Mouse (Mus musculus): ENCODE results near the gene Actr3b. TPM values are rescaled to one million over a fixed set of nuclear protein-coding genes. Genes with fewer than 3 reads are reported as not detected.
A peak's percentile ranks its signal among the peaks of the same experiment; 100 is the strongest.
"Not testable (repeated sequence)": the region's sequence is repeated elsewhere in the genome, so short reads cannot be mapped to it uniquely, and the experiment has no call there.

Actr3b gene
- total RNA-seq, 2 experiments from 2014 or later, result 23.3 to 26.7 TPM

GRCm38 (mm10) chr5:25772456-25772855, 12.7 kb downstream of the Actr3b start:
- no peak for DNase-seq
- intact Hi-C loops (cut with DNase I), result no loop called here

GRCm38 (mm10) chr5:25773921-25774790, 14.4 kb downstream of the Actr3b start:
- intact Hi-C loops (cut with DNase I), result no loop called here
- no peak for DNase-seq

DNA sequence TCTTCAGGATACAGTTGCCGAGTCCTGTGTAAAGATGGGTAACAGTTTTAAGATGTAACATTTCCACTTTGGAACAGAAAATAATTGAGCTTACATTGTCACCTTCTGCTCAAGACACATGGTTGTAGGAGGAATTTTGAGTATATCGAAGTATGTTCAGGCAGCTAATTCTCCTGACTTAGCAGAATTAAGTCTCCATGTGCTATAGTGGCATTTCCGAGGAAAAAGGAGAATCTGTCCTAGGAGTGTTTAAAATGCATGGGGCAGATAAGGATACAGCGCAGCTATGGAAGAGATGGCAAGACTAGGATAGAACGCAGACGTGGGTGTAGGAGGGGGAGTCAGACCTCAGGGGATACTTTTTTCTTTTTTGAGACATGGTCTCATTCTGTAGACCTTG, 31.8 kb downstream of the Actr3b start:
- intact Hi-C loops (cut with DNase I), result no loop called here
- DNase-seq, result no peak

GRCm38 (mm10) chr5:25797776-25798175, 38.0 kb downstream of the Actr3b start:
- no peak for DNase-seq
- intact Hi-C loops (cut with DNase I), result no loop called here

DNA sequence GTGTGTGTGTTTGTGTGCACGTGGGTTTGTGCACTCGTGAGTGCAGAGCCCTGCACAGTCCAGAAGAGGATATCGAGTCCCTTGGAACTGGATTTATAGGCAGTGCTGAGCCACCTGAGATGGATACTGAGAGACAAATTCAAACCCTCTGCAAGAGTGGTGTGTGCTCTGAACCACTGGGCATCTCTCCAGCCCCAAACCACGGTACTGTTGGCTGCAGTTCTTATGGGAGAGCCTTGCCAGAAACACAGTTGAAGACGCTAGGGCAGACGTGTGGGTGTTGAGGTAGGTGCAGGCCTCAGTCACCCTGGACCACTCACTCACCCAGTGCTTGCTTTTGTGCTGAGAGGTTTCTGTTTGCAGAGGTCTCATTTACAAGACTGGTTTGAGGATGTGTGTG, 41.1 kb downstream of the Actr3b start:
- intact Hi-C loops (cut with DNase I), result no loop called here
- DNase-seq, result peak; percentile 27 to 32

DNA sequence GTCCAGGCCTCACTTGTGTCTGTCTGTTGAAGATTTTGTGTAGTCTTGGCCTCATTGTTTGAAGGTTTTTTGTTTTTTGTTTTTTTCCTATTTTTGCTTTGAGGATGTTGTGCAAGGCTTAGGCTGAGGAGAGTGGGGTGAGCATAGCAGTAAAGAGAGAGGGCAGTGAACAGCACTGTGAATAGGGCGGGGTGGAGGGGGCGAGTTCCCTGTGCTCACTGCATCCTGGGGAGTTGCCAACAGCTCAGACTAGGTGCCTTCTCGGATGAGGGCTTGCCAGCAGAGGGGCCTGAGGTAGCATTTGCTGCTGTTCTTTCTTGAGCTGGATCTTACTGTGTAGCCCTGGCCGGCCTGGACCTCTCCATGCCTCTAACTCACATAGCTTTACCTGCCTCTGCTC, 41.9 kb downstream of the Actr3b start:
- intact Hi-C loops (cut with DNase I), result no loop called here
- DNase-seq, result peak in 1 of 2 experiments; percentile 7

DNA sequence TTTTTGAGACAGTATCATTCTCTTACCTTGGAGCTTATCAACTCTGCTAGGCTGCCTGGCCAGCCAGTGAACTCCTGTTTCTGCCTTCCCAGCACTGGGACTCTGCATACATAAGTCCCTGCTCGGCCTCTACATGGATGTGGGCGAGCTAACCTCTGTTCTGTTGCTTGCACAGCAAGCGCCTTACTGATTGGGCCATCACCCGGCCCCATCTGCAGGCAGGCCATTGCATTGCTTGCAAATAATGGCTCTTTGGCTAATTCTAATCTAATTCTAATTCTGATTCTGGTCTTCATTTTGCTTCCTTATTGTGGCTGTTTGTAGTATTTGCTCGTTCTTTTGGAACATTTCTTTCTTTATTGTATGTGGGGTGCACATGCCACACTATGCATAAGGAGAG, 44.8 kb downstream of the Actr3b start:
- intact Hi-C loops (cut with DNase I), result no loop called here
- no peak for DNase-seq

DNA sequence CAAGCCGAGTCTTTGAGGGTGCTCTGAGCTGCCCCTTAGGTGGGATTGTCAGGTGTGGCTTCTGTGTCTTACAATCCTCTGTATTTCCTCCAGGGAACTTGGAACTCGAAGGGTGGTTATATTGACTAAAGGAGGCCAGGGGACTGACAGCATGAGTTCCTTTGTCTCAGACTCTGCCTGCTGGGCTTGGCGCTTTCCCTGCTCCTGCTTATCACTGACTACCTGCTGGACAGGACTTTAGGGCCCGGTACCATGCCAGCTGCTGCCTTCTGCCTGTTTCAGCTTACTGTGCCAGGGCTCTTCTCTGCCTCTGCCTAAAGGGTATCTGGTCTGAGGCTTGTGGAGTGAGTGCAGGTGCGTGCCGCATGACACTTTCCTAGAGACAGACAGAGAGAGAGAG, 53.1 kb downstream of the Actr3b start:
- DNase-seq, result no peak
- intact Hi-C loops (cut with DNase I), result no loop called here

- DNase-seq, result no peak
- intact Hi-C loops (cut with DNase I), result loop anchor here (5.0 kb wide), 1 partner anchor 412 kb away; no protein-coding TSS in a partner anchor
Measured at GRCm38 (mm10) chr5:25829308-25830094, 69.7 kb downstream of the Actr3b start.

DNA sequence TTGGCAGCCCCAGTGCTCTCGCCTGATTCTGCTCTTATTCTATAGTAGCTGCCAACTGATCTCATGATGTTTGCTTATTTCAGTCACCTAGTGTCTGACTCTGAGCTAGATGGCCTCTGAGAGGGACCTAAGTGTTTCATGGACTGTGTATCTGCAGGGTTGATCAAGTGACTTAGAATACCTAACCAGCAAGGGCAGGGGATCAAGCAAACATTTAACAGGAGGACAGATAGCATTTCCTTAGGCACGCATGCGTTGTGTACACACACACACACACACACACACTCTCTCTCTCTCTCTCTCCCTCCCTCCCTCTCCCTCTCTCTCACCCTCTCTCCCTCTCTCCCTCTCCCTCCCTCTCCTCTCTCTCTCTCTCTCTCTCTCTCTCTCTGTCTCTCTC, 71.0 kb downstream of the Actr3b start:
- intact Hi-C loops (cut with DNase I), result loop anchor here (5.0 kb wide), 1 partner anchor 414 kb away; no protein-coding TSS in a partner anchor
- no peak for DNase-seq

- DNase-seq, result peak; percentile 35 to 60
- intact Hi-C loops (cut with DNase I), result loop anchor here (5.0 kb wide), 1 partner anchor 414 kb away; no protein-coding TSS in a partner anchor
Measured at GRCm38 (mm10) chr5:25831624-25832023, 71.8 kb downstream of the Actr3b start.

GRCm38 (mm10) chr5:25839400-25839799, 79.6 kb downstream of the Actr3b start:
- DNase-seq, result peak; percentile 22 to 44
- intact Hi-C loops (cut with DNase I), result no loop called here

DNA sequence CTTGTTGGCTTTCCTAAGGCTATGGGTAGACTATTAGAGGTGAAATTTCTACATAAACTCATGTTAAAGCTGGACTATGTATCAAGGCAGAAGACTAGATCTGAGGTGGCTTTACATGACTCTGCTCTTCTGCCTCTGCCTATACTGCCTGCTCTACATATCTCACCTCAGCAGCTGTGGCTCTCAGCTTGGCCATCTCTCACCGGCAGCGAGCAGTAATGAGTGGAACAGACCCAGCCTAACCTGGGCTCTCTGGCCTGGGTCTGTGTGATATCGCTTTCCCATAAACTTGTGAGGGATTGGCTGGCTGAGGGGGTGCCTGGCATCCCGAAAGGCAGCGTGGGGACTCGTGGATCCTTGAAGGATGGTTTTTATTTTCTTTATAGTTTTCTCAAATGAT, 86.8 kb downstream of the Actr3b start:
- DNase-seq, result no peak
- intact Hi-C loops (cut with DNase I), result no loop called here

- DNase-seq, result no peak
- intact Hi-C loops (cut with DNase I), result no loop called here
Measured at GRCm38 (mm10) chr5:25847154-25847553, 87.4 kb downstream of the Actr3b start.

DNA sequence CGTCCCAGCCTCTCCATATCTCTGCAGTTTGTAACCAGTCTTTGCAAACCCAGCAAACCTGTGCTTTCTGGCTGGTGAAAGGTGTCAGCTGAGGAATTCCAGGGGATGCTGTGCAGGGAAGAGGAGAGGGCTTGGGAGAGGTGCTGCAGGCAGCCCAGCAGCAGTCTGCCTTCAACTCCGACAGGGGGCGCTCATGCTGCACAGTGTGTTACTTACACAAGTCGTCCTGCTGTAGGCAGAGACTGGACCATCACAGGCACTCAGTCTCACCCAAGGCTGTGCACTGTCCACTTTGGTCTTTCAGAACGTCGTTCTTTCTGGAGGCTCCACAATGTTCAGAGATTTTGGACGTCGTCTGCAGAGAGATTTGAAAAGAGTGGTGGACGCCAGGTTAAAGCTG, 88.3 kb downstream of the Actr3b start:
- peak; percentile 8 to 23 for DNase-seq

DNA sequence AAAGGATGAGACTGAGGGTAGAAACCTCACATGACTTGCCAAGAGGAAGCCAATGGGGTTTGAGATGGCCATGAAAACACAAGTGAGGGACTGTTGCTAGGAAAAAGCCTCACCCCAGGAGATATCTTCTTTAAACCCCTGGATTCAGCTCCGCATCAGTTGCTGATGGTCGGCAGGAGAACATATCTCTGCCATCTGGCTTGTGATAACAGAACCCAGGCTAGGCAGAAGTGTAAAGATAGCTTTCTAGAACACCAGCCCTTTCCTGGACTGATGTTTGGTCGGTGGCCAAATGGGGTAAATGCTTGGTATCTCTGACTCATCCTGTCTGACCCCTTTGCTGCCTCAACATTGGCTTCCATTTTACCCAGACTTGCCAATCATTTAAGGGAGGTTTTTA, 106.4 kb downstream of the Actr3b start:
- DNase-seq, result no peak
- intact Hi-C loops (cut with DNase I), result no loop called here

More for the DNA sequence above, 88.3 kb downstream of the Actr3b start:
- intact Hi-C loops (cut with DNase I), result loop anchor here (2.0 kb wide), 1 partner anchor 53 kb away; no protein-coding TSS in a partner anchor

GRCm38 (mm10) chr5:25869880-25870279, 110.1 kb downstream of the Actr3b start:
- intact Hi-C loops (cut with DNase I), result no loop called here
- no peak for DNase-seq

GRCm38 (mm10) chr5:25870632-25871031, 110.8 kb downstream of the Actr3b start:
- intact Hi-C loops (cut with DNase I), result no loop called here
- DNase-seq, result no peak

DNA sequence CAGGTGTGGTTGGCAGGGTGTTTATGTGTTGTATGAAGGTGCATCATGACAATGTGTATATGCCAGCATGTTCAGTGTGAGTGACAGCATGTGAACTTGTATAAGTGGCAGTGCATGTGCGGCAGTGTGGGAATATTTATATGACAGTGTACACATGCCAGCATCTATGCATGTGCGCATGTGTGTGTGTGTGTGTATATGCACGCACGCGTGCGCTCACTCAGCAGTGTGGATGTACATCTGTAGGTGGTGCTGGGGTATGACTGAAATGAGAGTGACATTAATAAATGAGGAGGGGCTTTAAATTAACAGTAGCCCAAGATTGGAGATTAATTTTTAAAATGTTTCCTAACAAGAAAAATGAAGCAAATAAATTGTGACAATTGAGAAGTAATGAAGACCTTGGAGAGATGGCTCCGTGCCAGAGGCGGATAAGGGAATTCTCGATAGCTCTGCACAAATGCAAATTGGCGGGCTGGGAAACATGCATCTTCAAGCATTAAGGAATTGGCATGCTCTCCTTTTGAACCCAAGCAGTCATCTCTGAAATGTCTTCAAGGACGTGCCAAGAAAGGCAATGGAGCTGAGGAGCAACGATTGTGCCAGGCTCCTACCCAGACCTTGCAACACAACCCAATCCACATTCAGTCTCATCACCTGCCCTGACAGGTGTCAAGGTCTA, 111.7 kb downstream of the Actr3b start:
- intact Hi-C loops (cut with DNase I), result no loop called here
- no peak for DNase-seq

DNA sequence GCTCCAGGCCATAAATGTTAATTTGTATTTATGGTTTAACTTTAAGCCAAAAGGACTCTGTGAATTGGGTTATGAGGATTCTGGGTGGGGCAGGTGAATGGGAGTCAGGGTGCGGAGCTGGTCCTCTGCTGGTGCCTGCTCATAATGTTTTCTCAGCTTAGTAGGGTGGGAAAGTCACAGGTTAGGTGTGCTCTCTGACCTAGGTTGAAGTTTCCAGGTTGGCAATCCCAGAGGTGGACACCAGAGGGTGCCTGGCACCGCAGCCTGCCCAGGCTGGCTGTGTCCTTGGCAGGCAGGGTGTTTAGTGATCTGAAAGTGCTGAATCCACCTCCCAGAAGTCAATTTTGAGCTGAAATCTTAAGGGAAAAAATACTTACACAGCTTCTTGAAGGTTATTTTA, 113.2 kb downstream of the Actr3b start:
- DNase-seq, result peak; percentile 15 to 44
- intact Hi-C loops (cut with DNase I), result no loop called here

- intact Hi-C loops (cut with DNase I); DNase-seq: not testable (repeated sequence)
Measured at GRCm38 (mm10) chr5:25875927-25876326, 116.1 kb downstream of the Actr3b start.
